Mouse (Mus musculus) ovary, postnatal 36 days (tissue): ENCODE data around the gene Thop1.
"Not testable (repeated sequence)": the region's sequence is repeated elsewhere in the genome, so short reads cannot be mapped to it uniquely, and the experiment has no call there.

Experiments used
- DNase-seq: peaks from one replicate; pipeline ENCODE4 v3.0.0; 2022; ENCODE audit warnings: low spot score, mixed read lengths

Thop1 gene

GRCm38 (mm10) chr10:81057406-81058130 is 12.3 kb upstream of the Thop1 start:
- DNase-seq, result peak; percentile 24

- DNase-seq, result no peak
These were observed 10.9 kb upstream of the Thop1 start for GRCm38 (mm10) chr10:81058896-81059295.

GRCm38 (mm10) chr10:81059603-81060543 is 10.0 kb upstream of the Thop1 start, which contains the start of gene Sgta:
Sgta (minus strand) TSS chr10:81060181.
- DNase-seq, result peak; percentile 96

GRCm38 (mm10) chr10:81062710-81063109 is 7.1 kb upstream of the Thop1 start:
- no peak for DNase-seq

GRCm38 (mm10) chr10:81064519-81064918 is 5.3 kb upstream of the Thop1 start:
- DNase-seq, result not testable (repeated sequence)

GRCm38 (mm10) chr10:81068706-81069105 is 1.1 kb upstream of the Thop1 start:
- no peak for DNase-seq

GRCm38 (mm10) chr10:81072290-81072689 is 2.5 kb downstream of the Thop1 start:
- DNase-seq, result no peak

GRCm38 (mm10) chr10:81073464-81073863 is 3.6 kb downstream of the Thop1 start:
- DNase-seq, result no peak

- no peak for DNase-seq
These were observed 5.9 kb downstream of the Thop1 start for GRCm38 (mm10) chr10:81075734-81076133.

GRCm38 (mm10) chr10:81076356-81076755 is 6.5 kb downstream of the Thop1 start:
- no peak for DNase-seq

- no peak for DNase-seq
These were observed 8.1 kb downstream of the Thop1 start for GRCm38 (mm10) chr10:81077916-81078315.

- DNase-seq, result no peak
These were observed 10.3 kb downstream of the Thop1 start for GRCm38 (mm10) chr10:81080008-81080655.

- peak; percentile 55 for DNase-seq
These were observed 12.5 kb downstream of the Thop1 start for GRCm38 (mm10) chr10:81082168-81082960.

GRCm38 (mm10) chr10:81087021-81087420 is 17.2 kb downstream of the Thop1 start:
- no peak for DNase-seq

- DNase-seq, result no peak
These were observed 19.4 kb downstream of the Thop1 start for GRCm38 (mm10) chr10:81089216-81089615.

GRCm38 (mm10) chr10:81090621-81091020 is 20.8 kb downstream of the Thop1 start:
- DNase-seq, result no peak

- peak; percentile 79 for DNase-seq
These were observed 22.8 kb downstream of the Thop1 start for GRCm38 (mm10) chr10:81092465-81093250.

GRCm38 (mm10) chr10:81094931-81095678 is 25.3 kb downstream of the Thop1 start:
- DNase-seq, result no peak

GRCm38 (mm10) chr10:81105565-81106112 is 35.8 kb downstream of the Thop1 start, which contains the start of gene Map2k2:
Map2k2 (plus strand) TSS chr10:81105915.
- DNase-seq, result peak; percentile 98
